Mouse (Mus musculus): ENCODE data around the gene Thbs3. TPM values are rescaled to one million over a fixed set of nuclear protein-coding genes. Genes with fewer than 3 reads are reported as not detected.

The Thbs3 gene
- polyA plus RNA-seq, 1 experiment from 2014 or later: 24.4 TPM

GRCm38 (mm10) chr3:89202253-89203141, 12.5 kb upstream of the Thbs3 start, which contains the start of gene Gba:
Gene Gba, plus strand, starts transcription at chr3:89202928.
- H3K27me3 ChIP-seq (ENCODE audit: control insufficient read depth, insufficient read depth, low read length): no peaks in the 10 kb centered on the region
- no peak within 1 kb of the TSS for H3K27ac ChIP-seq (replicated peaks; ENCODE audit: low read depth, low read length)

GRCm38 (mm10) chr3:89203142-89203514, 11.9 kb upstream of the Thbs3 start:
- peaks cover 6% of the 10 kb centered on the region for H3K36me3 ChIP-seq (replicated peaks; ENCODE audit: control insufficient read depth, insufficient read depth, low read depth, low read length)
- H3K27ac ChIP-seq (replicated peaks; ENCODE audit: low read depth, low read length): no peak overlapping the region
- no peaks in the 10 kb centered on the region for H3K4me1 ChIP-seq (ENCODE audit: control insufficient read depth, insufficient read depth, low read length)
- H3K9ac ChIP-seq (replicated peaks; ENCODE audit: low read length): peak overlapping the region; percentile 42
- no peaks in the 10 kb centered on the region for H3K9me3 ChIP-seq (replicated peaks; ENCODE audit: control insufficient read depth, low read length)
- H3K27me3 ChIP-seq (ENCODE audit: control insufficient read depth, insufficient read depth, low read length): no peaks in the 10 kb centered on the region
- H3K4me2 ChIP-seq (ENCODE audit: low read depth, low read length): peak overlapping the region; percentile 47
- no peak for DNase-seq (ENCODE audit: low spot score)
- peak overlapping the region; percentile 49 for H3K4me3 ChIP-seq (ENCODE audit: low read depth, low read length)
- 47% methylated on average over 5 of the region's 5 CpGs for WGBS
- no peak for ATAC-seq (replicated peaks; ENCODE audit: insufficient number of reproducible peaks, low FRiP score, low TSS enrichment, low read depth)

More at GRCm38 (mm10) chr3:89202253-89203141, 12.5 kb upstream of the Thbs3 start, which contains the start of gene Gba:
- Histone ChIP-seq H3K4me1 (ENCODE audit: control insufficient read depth, insufficient read depth, low read length) (no peaks in the 10 kb centered on the region), H3K9me3 (replicated peaks; ENCODE audit: control insufficient read depth, low read length) (no peaks in the 10 kb centered on the region), H3K4me3 (ENCODE audit: low read depth, low read length) (peak within 1 kb of the TSS; percentile 49), H3K4me2 (ENCODE audit: low read depth, low read length) (peak within 1 kb of the TSS; percentile 47), H3K36me3 (replicated peaks; ENCODE audit: control insufficient read depth, insufficient read depth, low read depth, low read length) (peaks cover 6% of the 10 kb centered on the region), H3K9ac (replicated peaks; ENCODE audit: low read length) (peak within 1 kb of the TSS; percentile 42)
- DNase-seq (ENCODE audit: low spot score): peak; percentile 98
- 26% methylated on average over 13 of the region's 13 CpGs for WGBS
- ATAC-seq (replicated peaks; ENCODE audit: insufficient number of reproducible peaks, low FRiP score, low TSS enrichment, low read depth): peak; percentile 63

GRCm38 (mm10) chr3:89206079-89206478, 8.9 kb upstream of the Thbs3 start:
- no peaks in the 10 kb centered on the region for H3K9me3 ChIP-seq (replicated peaks; ENCODE audit: control insufficient read depth, low read length)
- H3K36me3 ChIP-seq (replicated peaks; ENCODE audit: control insufficient read depth, insufficient read depth, low read depth, low read length): peaks cover 6% of the 10 kb centered on the region
- H3K4me3 ChIP-seq (ENCODE audit: low read depth, low read length): no peak overlapping the region
- H3K4me1 ChIP-seq (ENCODE audit: control insufficient read depth, insufficient read depth, low read length): no peaks in the 10 kb centered on the region
- ATAC-seq (replicated peaks; ENCODE audit: insufficient number of reproducible peaks, low FRiP score, low TSS enrichment, low read depth) (no peak), DNase-seq (ENCODE audit: low spot score) (no peak)
- 96% methylated on average over 7 of the region's 7 CpGs for WGBS
- H3K27ac ChIP-seq (replicated peaks; ENCODE audit: low read depth, low read length): no peak overlapping the region
- no peak overlapping the region for H3K9ac ChIP-seq (replicated peaks; ENCODE audit: low read length)
- H3K4me2 ChIP-seq (ENCODE audit: low read depth, low read length): no peak overlapping the region
- no peaks in the 10 kb centered on the region for H3K27me3 ChIP-seq (ENCODE audit: control insufficient read depth, insufficient read depth, low read length)

DNA sequence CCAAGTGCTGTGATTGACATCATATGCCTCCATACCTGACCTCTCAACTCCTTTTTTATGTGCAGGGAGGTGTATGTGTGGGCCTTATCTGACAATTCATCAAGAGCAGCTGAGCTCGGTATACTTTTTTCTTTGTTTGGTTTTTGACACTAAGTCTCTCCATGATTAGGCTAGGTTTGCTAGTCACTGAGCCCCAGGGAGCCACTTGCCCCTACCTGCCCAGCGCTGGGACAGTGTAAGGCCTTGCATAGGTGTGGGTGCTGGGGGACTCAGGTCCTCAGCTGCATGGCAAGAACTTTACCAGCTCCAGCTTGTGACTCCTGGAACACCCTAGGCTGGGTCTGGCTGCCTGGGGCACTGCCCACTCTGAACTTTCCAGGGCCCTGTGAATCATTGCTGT, 8.3 kb upstream of the Thbs3 start:
- Histone ChIP-seq H3K4me2 (ENCODE audit: low read depth, low read length) (no peak overlapping the region), H3K9me3 (replicated peaks; ENCODE audit: control insufficient read depth, low read length) (no peaks in the 10 kb centered on the region), H3K9ac (replicated peaks; ENCODE audit: low read length) (no peak overlapping the region), H3K27me3 (ENCODE audit: control insufficient read depth, insufficient read depth, low read length) (no peaks in the 10 kb centered on the region), H3K4me3 (ENCODE audit: low read depth, low read length) (no peak overlapping the region), H3K36me3 (replicated peaks; ENCODE audit: control insufficient read depth, insufficient read depth, low read depth, low read length) (peaks cover 6% of the 10 kb centered on the region), H3K27ac (replicated peaks; ENCODE audit: low read depth, low read length) (no peak overlapping the region), H3K4me1 (ENCODE audit: control insufficient read depth, insufficient read depth, low read length) (no peaks in the 10 kb centered on the region)
- ATAC-seq (replicated peaks; ENCODE audit: insufficient number of reproducible peaks, low FRiP score, low TSS enrichment, low read depth) (no peak), DNase-seq (ENCODE audit: low spot score) (no peak)
- WGBS: 94% methylated on average over 2 of the region's 2 CpGs

GRCm38 (mm10) chr3:89208075-89208657, 6.8 kb upstream of the Thbs3 start:
- Histone ChIP-seq H3K9me3 (replicated peaks; ENCODE audit: control insufficient read depth, low read length) (no peaks in the 10 kb centered on the region), H3K36me3 (replicated peaks; ENCODE audit: control insufficient read depth, insufficient read depth, low read depth, low read length) (peaks cover 6% of the 10 kb centered on the region), H3K4me2 (ENCODE audit: low read depth, low read length) (no peak overlapping the region), H3K9ac (replicated peaks; ENCODE audit: low read length) (no peak overlapping the region), H3K4me1 (ENCODE audit: control insufficient read depth, insufficient read depth, low read length) (no peaks in the 10 kb centered on the region), H3K27ac (replicated peaks; ENCODE audit: low read depth, low read length) (no peak overlapping the region), H3K4me3 (ENCODE audit: low read depth, low read length) (no peak overlapping the region), H3K27me3 (ENCODE audit: control insufficient read depth, insufficient read depth, low read length) (no peaks in the 10 kb centered on the region)
- ATAC-seq (replicated peaks; ENCODE audit: insufficient number of reproducible peaks, low FRiP score, low TSS enrichment, low read depth) (no peak), DNase-seq (ENCODE audit: low spot score) (no peak)
- 92% methylated on average over 13 of the region's 13 CpGs for WGBS

DNA sequence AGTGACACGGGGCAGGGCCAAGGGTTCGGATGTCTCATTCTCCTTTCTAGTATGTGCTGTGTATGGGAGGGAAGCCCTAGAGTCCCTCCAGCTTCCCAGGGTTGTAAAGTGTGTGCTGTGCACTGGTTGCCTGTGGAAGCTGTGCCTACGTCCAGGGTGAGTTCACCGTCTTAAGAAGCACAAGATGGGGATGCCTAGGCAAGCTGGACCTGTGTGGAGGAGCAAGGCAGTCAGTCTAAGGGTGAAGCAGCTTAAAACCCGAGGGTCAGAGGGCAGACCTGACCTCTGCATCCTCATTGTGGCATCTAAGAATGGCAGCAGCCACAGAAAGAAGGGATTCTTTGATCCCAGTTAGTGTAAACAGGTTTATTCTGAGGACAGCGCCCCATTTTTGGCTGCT, 6.2 kb upstream of the Thbs3 start:
- Histone ChIP-seq H3K4me1 (ENCODE audit: control insufficient read depth, insufficient read depth, low read length) (no peaks in the 10 kb centered on the region), H3K27me3 (ENCODE audit: control insufficient read depth, insufficient read depth, low read length) (no peaks in the 10 kb centered on the region), H3K9me3 (replicated peaks; ENCODE audit: control insufficient read depth, low read length) (no peaks in the 10 kb centered on the region), H3K27ac (replicated peaks; ENCODE audit: low read depth, low read length) (no peak overlapping the region), H3K4me2 (ENCODE audit: low read depth, low read length) (no peak overlapping the region), H3K4me3 (ENCODE audit: low read depth, low read length) (no peak overlapping the region), H3K36me3 (replicated peaks; ENCODE audit: control insufficient read depth, insufficient read depth, low read depth, low read length) (peaks cover 6% of the 10 kb centered on the region), H3K9ac (replicated peaks; ENCODE audit: low read length) (no peak overlapping the region)
- WGBS: 84% methylated on average over 6 of the region's 6 CpGs
- ATAC-seq (replicated peaks; ENCODE audit: insufficient number of reproducible peaks, low FRiP score, low TSS enrichment, low read depth) (no peak), DNase-seq (ENCODE audit: low spot score) (no peak)

DNA sequence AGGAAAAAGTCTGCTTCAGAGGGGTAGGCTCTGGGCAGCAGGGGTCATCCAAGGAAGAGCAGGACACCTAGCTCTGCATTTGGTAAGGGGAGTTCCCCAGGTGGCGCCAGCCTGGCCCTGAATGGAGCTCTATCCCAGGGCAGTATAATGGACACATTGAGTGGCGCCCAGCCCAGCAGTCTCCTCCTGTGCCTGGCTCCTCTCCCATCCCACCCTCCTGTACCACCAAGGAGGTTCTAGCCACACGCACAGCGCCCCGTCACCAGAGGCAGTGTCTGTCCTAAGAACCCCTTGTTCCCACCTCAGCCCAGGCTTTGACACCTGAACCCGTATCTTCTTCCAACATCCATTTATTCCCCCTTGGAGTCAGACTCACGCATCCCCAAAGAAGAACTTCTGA, 5.2 kb upstream of the Thbs3 start:
- Histone ChIP-seq H3K27ac (replicated peaks; ENCODE audit: low read depth, low read length) (no peak overlapping the region), H3K9ac (replicated peaks; ENCODE audit: low read length) (no peak overlapping the region), H3K4me3 (ENCODE audit: low read depth, low read length) (no peak overlapping the region), H3K27me3 (ENCODE audit: control insufficient read depth, insufficient read depth, low read length) (no peaks in the 10 kb centered on the region), H3K9me3 (replicated peaks; ENCODE audit: control insufficient read depth, low read length) (no peaks in the 10 kb centered on the region), H3K4me1 (ENCODE audit: control insufficient read depth, insufficient read depth, low read length) (no peaks in the 10 kb centered on the region), H3K4me2 (ENCODE audit: low read depth, low read length) (no peak overlapping the region), H3K36me3 (replicated peaks; ENCODE audit: control insufficient read depth, insufficient read depth, low read depth, low read length) (peaks cover 6% of the 10 kb centered on the region)
- 92% methylated on average over 7 of the region's 7 CpGs for WGBS
- no peak for ATAC-seq (replicated peaks; ENCODE audit: insufficient number of reproducible peaks, low FRiP score, low TSS enrichment, low read depth)
- no peak for DNase-seq (ENCODE audit: low spot score)

GRCm38 (mm10) chr3:89210162-89210561, 4.8 kb upstream of the Thbs3 start:
- 89% methylated on average over 13 of the region's 13 CpGs for WGBS
- H3K9me3 ChIP-seq (replicated peaks; ENCODE audit: control insufficient read depth, low read length): no peaks in the 10 kb centered on the region
- H3K4me1 ChIP-seq (ENCODE audit: control insufficient read depth, insufficient read depth, low read length): no peaks in the 10 kb centered on the region
- H3K27ac ChIP-seq (replicated peaks; ENCODE audit: low read depth, low read length): no peak overlapping the region
- no peak overlapping the region for H3K9ac ChIP-seq (replicated peaks; ENCODE audit: low read length)
- ATAC-seq (replicated peaks; ENCODE audit: insufficient number of reproducible peaks, low FRiP score, low TSS enrichment, low read depth) (no peak), DNase-seq (ENCODE audit: low spot score) (no peak)
- peaks cover 6% of the 10 kb centered on the region for H3K36me3 ChIP-seq (replicated peaks; ENCODE audit: control insufficient read depth, insufficient read depth, low read depth, low read length)
- no peak overlapping the region for H3K4me2 ChIP-seq (ENCODE audit: low read depth, low read length)
- no peak overlapping the region for H3K4me3 ChIP-seq (ENCODE audit: low read depth, low read length)
- H3K27me3 ChIP-seq (ENCODE audit: control insufficient read depth, insufficient read depth, low read length): no peaks in the 10 kb centered on the region

All from embryonic facial prominence, embryonic 11.5 days (tissue).